Mouse (Mus musculus): ENCODE results near the gene Dlx3.

The Dlx3 gene

DNA sequence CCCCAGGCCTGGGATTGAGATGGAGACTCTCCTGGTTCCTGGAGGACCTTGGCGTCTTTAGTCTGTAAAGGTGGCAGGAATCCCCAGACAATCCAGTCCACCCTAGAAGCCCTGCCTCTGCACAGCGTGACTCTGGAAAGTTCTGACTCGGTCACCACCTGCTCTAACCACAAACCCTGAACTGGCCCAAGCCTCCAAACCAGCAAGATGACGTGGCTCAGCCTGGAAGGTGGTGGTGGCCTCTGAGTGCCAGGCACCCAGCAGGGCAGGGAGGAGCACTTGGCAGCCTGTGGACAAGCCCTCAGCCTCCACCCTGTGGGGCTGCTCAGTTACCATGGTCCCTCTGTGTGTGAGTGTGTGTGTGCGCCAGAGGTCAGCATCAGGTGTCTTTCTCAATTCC is 38.0 kb downstream of the Dlx3 start:
- DNase-seq (ENCODE audit: low spot score), result no peak

DNA sequence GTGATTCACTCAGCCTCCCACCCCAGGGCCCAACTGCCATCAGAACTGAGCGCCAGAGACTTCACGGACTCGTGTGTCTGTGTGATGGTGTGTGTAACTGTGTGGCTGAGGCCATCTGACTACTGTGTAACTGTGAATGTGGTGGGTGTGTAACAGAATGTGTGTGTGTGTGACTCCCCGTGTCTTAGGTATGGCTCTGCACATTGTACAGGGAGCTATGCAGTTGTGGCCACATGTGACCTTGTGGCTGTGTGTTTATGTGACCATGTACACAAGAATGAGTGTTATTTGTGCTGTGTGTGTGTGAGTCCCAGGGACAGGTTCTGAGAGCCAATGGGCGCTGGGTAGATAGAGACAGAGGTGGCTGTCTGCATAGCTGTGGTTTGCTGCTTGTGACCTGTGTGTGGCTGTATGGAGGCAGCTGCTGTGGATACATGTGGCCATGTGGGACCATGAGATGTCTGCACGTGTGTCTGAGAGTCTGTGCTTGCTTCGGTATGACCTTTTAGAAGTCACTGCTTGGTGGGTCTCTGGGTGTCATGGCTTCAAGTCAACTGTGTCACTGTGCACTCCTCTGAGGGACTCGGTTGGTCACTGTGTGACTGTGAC is 39.9 kb downstream of the Dlx3 start:
- no peak for DNase-seq (ENCODE audit: low spot score)

DNA sequence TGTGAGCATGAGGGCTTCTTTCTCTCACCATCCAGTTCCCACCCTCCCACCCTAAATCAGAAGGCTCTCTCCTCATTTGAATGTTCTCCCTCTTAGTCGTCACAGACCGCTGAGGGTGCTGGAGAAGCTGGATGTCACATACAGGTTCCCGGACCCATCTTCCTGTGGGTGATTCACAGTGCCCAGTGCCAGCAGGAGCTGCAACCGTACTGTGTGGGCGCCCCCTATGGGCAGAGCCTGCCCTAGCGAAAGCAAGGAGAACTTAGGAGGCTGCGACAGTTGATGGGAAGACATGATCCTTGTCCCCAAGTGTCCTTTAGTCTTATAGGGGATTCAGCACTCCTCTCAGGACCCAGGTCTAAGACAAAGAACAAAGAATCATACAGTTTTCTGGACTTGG is 40.8 kb downstream of the Dlx3 start:
- DNase-seq (ENCODE audit: low spot score), result no peak

DNA sequence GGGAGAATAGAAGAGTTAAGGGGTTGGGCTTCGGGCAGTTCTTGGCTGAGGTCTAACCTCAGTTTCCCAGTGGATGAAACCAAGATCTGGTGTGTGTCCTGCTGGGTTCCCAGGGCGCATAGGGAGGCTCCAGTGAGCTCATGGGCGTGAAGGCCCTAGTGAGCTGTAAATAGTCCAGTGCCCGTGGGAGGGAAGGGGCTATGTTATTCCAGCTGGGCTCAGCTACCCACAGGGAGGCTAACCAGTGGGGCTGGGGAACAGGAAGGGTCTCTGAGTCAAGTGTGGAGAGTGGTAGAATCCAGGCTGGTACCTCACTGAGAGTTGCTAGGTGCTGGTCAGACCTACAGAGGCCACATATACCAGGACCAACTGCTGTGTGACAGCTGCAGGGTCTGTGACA is 41.8 kb downstream of the Dlx3 start:
- no peak for DNase-seq (ENCODE audit: low spot score)

DNA sequence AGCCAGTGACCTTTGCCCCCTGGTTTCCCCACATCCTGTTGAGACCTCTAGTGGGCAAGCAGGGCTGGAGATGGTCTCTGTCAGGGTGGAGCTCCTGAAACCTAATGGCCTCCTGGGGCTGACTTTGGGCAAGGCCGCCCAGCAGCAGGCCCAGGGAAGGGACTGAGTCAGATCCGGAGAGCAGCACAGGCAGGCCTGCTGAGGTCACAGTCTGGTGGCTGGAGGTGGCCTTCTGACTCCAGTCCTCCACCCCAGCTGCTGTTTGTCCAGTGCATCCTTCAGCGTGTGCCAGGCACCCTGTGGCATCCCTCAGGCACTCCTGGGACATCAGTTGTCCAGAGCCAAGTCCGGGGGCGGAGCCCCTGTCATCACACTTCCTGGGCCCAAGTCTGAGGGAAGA is 45.9 kb downstream of the Dlx3 start:
- DNase-seq (ENCODE audit: low spot score), result no peak

Measured in urinary bladder, postnatal 14 days (tissue).